Mouse (Mus musculus) forebrain, embryonic 15.5 days (tissue): ENCODE measurements at regions not wholly inside any gene's neighbourhood (a gene's known extent, or its start where the extent isn't known, plus 50 kb on each side); places are given as distances from the start of the nearest gene placed in this dataset.

Experiments used
- ATAC-seq: fragments of 200-750 bp; cut with Nextera tagmentation; replicated peaks from 2 replicates; pipeline ENCODE4 v1.8.0; 2017; ENCODE audit warnings: mild to moderate bottlenecking, moderate TSS enrichment, moderate library complexity
- H3K27ac ChIP-seq: fragments of 300-500 bp; sonication (generic); replicated peaks from 2 replicates; pipeline ENCODE4 v1.5.1; 2015; ENCODE audit warnings: mild to moderate bottlenecking, inconsistent platforms
- H3K27me3 ChIP-seq: fragments of 300-500 bp; sonication (generic); 2 replicates; pipeline ENCODE4 v1.6.1; 2015; ENCODE audit warnings: inconsistent platforms
- H3K36me3 ChIP-seq: fragments of 300-500 bp; sonication (generic); 2 replicates; pipeline ENCODE4 v1.6.1; 2015; ENCODE audit warnings: mild to moderate bottlenecking, inconsistent platforms
- H3K4me1 ChIP-seq: fragments of 300-500 bp; sonication (generic); 2 replicates; pipeline ENCODE4 v1.6.1; 2015; ENCODE audit warnings: inconsistent platforms
- H3K4me2 ChIP-seq: fragments of 300-500 bp; sonication (generic); replicated peaks from 2 replicates; pipeline ENCODE4 v1.6.1; 2015; ENCODE audit warnings: mild to moderate bottlenecking, inconsistent platforms
- H3K4me3 ChIP-seq: fragments of 300-500 bp; sonication (generic); 2 replicates; pipeline ENCODE4 v1.5.1; 2015; ENCODE audit warnings: mild to moderate bottlenecking, inconsistent platforms
- H3K9ac ChIP-seq: fragments of 300-500 bp; sonication (generic); replicated peaks from 2 replicates; pipeline ENCODE4 v1.6.1; 2015; ENCODE audit warnings: mild to moderate bottlenecking, inconsistent platforms
- H3K9me3 ChIP-seq: fragments of 300-500 bp; sonication (generic); 2 replicates; pipeline ENCODE4 v1.6.1; 2016; ENCODE audit warnings: inconsistent platforms
- WGBS: fragments of 180-500 bp; shearing (Covaris S2); methylation state at CpG from one replicate; pipeline ENCODE4 v1.1.7; 2015; ENCODE audit warnings: mixed read lengths; 5-methylcytosine and 5-hydroxymethylcytosine counted together

DNA sequence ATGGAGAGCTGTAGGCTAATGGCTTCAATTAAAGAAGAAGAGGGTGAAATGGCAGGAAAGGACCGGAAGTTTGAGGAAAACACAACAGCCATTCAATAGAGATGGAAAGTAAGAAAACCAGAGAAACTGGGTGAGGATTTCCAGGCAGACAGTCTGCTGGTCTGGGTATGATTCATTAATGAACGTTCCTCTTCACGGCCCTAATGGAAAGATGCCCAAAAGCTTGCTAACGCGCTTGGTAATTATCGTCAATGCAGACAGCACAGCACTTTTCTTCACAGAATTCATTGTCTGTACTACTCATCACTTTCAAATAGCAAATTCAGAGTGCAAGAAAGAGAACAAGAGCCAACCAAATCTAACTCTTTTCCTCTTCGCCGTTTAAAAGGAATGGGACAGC lies 60.3 kb downstream of the Ing2 start:
- no peaks in the 10 kb centered on the region for H3K4me1 ChIP-seq
- 60% methylated on average over 8 of the region's 8 CpGs for WGBS
- H3K4me3 ChIP-seq = no peak overlapping the region
- no peak overlapping the region for H3K4me2 ChIP-seq
- no peaks in the 10 kb centered on the region for H3K9me3 ChIP-seq
- no peaks in the 10 kb centered on the region for H3K27me3 ChIP-seq
- H3K9ac ChIP-seq = no peak overlapping the region
- H3K27ac ChIP-seq = no peak overlapping the region
- H3K36me3 ChIP-seq = no peaks in the 10 kb centered on the region
- no peak for ATAC-seq

DNA sequence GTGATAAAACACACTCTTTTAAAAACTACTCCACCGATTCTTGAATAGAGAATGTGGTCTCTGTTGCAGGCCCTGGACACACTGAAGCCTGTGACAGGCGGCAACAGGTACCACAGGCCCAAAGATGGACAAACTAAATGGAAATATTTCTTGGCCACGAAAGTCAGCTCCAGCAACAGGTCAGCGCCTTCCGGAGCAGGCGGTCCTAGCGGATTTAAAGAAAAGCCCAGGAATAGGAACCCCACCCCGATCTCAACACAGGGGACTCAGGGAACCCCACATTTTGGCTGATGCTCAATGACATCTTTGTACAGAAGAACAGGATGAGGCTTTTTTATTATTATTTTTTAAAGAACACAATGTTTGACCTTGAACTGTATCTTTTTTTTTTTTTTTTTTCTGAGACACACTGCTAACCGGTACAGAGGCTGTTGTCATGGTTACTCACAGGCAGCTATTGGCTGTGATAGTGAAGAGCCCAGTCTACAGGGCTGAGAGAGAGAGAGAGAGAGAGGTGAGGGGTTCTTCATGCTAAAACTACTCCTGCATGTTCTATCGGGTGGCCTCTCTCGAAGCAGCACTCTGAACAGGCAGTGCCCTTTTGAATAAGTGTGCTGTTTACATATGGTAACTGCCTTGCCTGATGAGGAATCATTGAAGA lies 63.5 kb downstream of the Ing2 start:
- WGBS = 70% methylated on average over 11 of the region's 11 CpGs

DNA sequence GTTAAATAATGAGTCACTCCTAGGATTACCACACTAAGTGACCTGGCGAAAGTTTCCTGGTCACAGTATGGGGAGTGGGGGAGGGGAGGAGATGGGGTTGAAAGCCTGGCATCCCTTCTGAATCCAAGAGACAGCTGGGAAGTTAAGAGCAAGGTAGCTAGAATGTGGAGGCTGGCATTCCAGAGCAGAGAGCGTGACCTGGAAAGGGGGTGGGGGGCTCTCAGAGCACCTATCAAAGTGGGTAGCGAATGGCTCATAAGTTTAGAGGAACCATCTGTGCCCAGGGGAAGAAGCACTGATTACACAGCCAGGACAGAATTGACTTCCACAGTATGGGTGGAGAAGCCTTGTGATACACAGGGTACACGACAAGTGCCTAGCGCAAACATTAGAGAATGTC lies 65.4 kb downstream of the Ing2 start:
- Histone ChIP-seq H3K27ac (no peak overlapping the region), H3K4me1 (no peaks in the 10 kb centered on the region), H3K27me3 (no peaks in the 10 kb centered on the region), H3K36me3 (no peaks in the 10 kb centered on the region), H3K9ac (no peak overlapping the region), H3K4me3 (no peak overlapping the region), H3K4me2 (no peak overlapping the region), H3K9me3 (no peaks in the 10 kb centered on the region)
- no peak for ATAC-seq
- 88% methylated on average over 5 of the region's 5 CpGs for WGBS

More for the DNA sequence above, 63.5 kb downstream of the Ing2 start:
- no peak overlapping the region for H3K9ac ChIP-seq
- peak; percentile 80; the same call in 1 of the 2 replicates for ATAC-seq
- no peaks in the 10 kb centered on the region for H3K27me3 ChIP-seq
- no peak overlapping the region for H3K27ac ChIP-seq
- H3K4me3 ChIP-seq = no peak overlapping the region
- no peak overlapping the region for H3K4me2 ChIP-seq
- no peaks in the 10 kb centered on the region for H3K4me1 ChIP-seq
- no peaks in the 10 kb centered on the region for H3K36me3 ChIP-seq
- no peaks in the 10 kb centered on the region for H3K9me3 ChIP-seq

DNA sequence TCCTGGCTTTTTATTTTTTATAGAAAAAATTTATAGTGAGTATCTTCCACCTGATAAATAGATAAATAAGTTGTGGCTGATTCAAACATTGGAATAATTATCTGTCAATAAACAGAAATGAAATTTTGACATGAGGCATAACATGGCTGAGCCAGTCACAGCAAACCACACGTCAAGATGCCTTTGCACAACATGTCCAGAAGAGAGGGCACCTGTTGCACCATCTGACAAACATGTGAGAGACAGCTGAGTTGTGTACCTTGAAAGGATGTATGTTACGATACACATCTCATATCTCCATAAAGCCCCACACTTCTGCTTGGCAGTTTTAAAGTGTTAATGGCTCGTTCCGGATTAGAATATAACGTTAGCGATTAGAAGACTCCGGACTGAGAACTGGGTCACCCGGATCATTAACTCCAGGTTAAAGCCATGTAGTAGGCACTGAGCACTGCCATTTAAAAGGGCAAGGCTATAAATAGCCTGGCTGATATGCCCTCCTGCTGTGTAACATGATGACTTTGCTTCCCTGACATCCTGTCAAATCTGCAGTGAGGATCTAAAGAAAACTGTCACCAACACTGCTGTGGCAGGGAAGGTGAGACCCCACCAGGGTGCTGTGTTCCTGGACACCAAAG lies 70.9 kb downstream of the Rwdd4a start:
- Histone ChIP-seq H3K27me3 (no peaks in the 10 kb centered on the region), H3K4me2 (no peak overlapping the region), H3K36me3 (no peaks in the 10 kb centered on the region), H3K9ac (no peak overlapping the region), H3K9me3 (no peaks in the 10 kb centered on the region), H3K27ac (no peak overlapping the region), H3K4me1 (no peaks in the 10 kb centered on the region), H3K4me3 (no peak overlapping the region)
- WGBS = 86% methylated on average over 8 of the region's 8 CpGs
- no peak for ATAC-seq
